In the genomic region with DNA sequence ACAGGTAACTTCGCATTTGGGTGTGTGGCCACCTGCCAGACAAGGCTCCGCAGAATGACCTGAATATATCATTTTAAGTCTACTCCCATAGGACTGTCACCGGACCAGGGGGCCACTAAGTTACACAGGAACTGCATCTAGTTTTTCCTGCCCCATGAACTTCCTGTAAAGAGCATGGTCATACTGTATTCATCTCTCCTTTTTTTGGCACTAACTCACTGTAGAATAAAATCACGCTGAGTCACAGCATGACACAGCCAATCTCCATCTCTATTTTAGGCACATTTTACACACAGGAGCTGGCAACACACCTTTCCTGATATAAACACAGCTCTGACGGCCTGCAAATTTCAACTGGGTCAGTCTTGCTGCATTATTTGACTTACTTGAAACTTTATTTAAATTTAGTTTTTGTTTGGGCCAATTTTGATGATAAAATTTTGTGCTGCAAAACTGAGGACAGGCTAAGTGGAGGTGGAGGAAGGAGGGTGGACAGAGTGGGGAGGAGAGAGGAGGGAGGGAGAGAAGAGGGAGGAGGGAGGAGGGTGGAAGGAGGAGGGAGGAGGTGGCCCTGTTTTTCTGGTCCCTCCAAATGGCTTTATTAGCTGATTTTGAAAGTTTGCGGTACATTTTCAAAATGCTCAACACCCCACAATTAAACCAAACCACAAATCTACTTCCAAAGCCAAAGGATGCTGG, we compare ENCODE assay signal across 14 mouse cellular contexts.
DNase-seq lines count a peak whose midpoint lies in the region; ATAC-seq lines count a peak whose summit lies in the region.
"Had no signal": no experiment of that assay in that cellular context is flagged by ENCODE, and none has a peak within 500 bp of the region (broad histone marks: within the 10 kb centered on the region; RNA-seq: fewer than 3 reads in every experiment).

No protein-coding gene starts in this region.

- peak; percentile 31 to 58 for DNase-seq in frontal cortex, postnatal 36 days (ENCODE audit: low spot score in 2 of 2)
- no peak for DNase-seq in frontal cortex, postnatal 14 days (ENCODE audit: low spot score in 2 of 2)
- peak; percentile 82 for DNase-seq in 3T3-L1 (ENCODE audit: low read depth, low spot score)
- DNase-seq in c-Kit-negative CD71-positive TER-119-positive erythroid progenitor cells, embryonic 14.5 days (ENCODE audit: low read depth, low spot score), result peak; percentile 77
- DNase-seq in left cerebral cortex, adult 9 months (ENCODE audit: low spot score in 2 of 2), result peak; percentile 19 to 62
- no peak for DNase-seq in ovary, postnatal 14 days (ENCODE audit: low spot score)
- no peak for DNase-seq in urinary bladder, postnatal 4 days (ENCODE audit: low spot score in 2 of 2)
- DNase-seq: adrenal gland, postnatal 36 days; gastrocnemius, postnatal 36 days; lung, postnatal 36 days; spleen, adult 18-20 months; thymus, postnatal 36 days had no signal

- H3K4me2 ChIP-seq in forebrain, embryonic 15.5 days (replicated peaks), result no peak overlapping the region

- WGBS in forebrain, embryonic 15.5 days, result 92% methylated on average over 6 of the region's 6 CpGs

- H3K9me3 ChIP-seq in forebrain, embryonic 15.5 days, result no peaks in the 10 kb centered on the region

- no peak for ATAC-seq in forebrain, embryonic 15.5 days (replicated peaks)
- ATAC-seq: inflammation-experienced regulatory T-cells, adult 6 months had no signal

- H3K27ac ChIP-seq in forebrain, embryonic 15.5 days (replicated peaks), result no peak overlapping the region

- H3K4me3 ChIP-seq in forebrain, embryonic 15.5 days, result no peak overlapping the region

- H3K36me3 ChIP-seq in forebrain, embryonic 15.5 days, result no peaks in the 10 kb centered on the region

- peaks cover 28% of the 10 kb centered on the region for H3K4me1 ChIP-seq in forebrain, embryonic 15.5 days

- no peaks in the 10 kb centered on the region for H3K27me3 ChIP-seq in forebrain, embryonic 15.5 days

- no peak overlapping the region for H3K9ac ChIP-seq in forebrain, embryonic 15.5 days (replicated peaks)

Comparison
In these comparisons a context has a peak if more than half of its experiments do, and no peak if none do; other contexts are left out.
1. DNase-seq: peak in frontal cortex, postnatal 36 days (2 of 2), 3T3-L1 (single experiment), c-Kit-negative CD71-positive TER-119-positive erythroid progenitor cells, embryonic 14.5 days (single experiment) and left cerebral cortex, adult 9 months (2 of 2); none in frontal cortex, postnatal 14 days (0 of 2), ovary, postnatal 14 days (single experiment) and urinary bladder, postnatal 4 days (0 of 2).